Mouse (Mus musculus): ENCODE measurements around the gene Hist1h3a.

DNA sequence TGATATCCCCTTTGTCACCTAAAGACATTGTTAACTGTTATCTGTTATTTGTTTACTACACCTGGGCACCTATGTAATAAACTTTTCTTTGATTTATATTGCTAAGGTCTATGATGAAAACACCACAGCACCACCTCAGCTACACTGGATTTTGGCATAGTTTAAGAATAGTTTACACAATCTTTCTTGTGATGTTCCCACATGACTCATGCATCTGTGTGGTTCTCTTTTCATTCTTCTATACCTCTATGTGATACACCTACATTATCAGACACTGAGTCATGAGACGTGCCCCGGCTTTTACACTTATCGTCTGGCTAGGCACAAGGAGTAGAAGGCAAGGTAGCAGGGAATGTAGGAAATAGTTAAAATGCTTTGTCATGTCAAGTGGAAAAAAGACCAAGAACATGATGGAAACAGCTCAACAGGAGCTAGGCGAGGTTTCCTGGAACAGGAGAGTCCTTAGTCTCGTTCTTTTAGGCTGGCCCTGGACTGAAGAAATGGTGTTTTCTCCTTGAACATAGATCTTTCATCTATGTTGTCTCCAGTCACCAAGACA is 12.5 kb downstream of the Hist1h3a start:
- TF ChIP-seq TAL1 (IDR thresholded peaks at IDR 0.05; ENCODE audit: low read length) (no peak), GATA1 (IDR thresholded peaks at IDR 0.05; ENCODE audit: low read length) (no peak)

Data from erythroblast, embryonic 14.5 days (primary cell).